Mouse (Mus musculus) brain, embryonic 14.5 days (tissue): Measurements from ENCODE around the gene Ubap1. TPM values are rescaled to one million over a fixed set of nuclear protein-coding genes. Genes with fewer than 3 reads are reported as not detected.

Experiments used
- DNase-seq: peaks from one replicate; pipeline ENCODE4 v3.0.0-alpha.2; 2011; ENCODE audit warnings: low read depth
- CTCF ChIP-seq: fragments of 200-500 bp; IDR thresholded peaks from 2 replicates; pipeline ENCODE4 v1.5.1; 2012; ENCODE audit warnings: inconsistent platforms, mild to moderate bottlenecking, moderate library complexity, borderline replicate concordance; ENCODE audit not compliant: insufficient read depth, insufficient read length; ENCODE audit errors: extremely low read depth
- POLR2A ChIP-seq: fragments of 200-500 bp; IDR thresholded peaks from 2 replicates; pipeline ENCODE4 v1.6.1; 2012; ENCODE audit warnings: mild to moderate bottlenecking, inconsistent platforms, borderline replicate concordance; ENCODE audit not compliant: poor library complexity, insufficient read depth, insufficient read length, severe bottlenecking; ENCODE audit errors: extremely low read depth
- polyA plus RNA-seq: library from polyadenylated mRNA; depleted of rRNA; stranded (reverse); fragments of >200 nt; gene quantifications from 2 replicates; pipeline ENCODE4 v1.2.3, GENCODE M21; 2012

Gene Ubap1
- polyA plus RNA-seq, 1 experiment = 59.5 TPM

- TF ChIP-seq POLR2A (no peak), CTCF (no peak)
- DNase-seq = no peak
These were observed 17.7 kb upstream of the Ubap1 start for GRCm38 (mm10) chr4:41331085-41331484.

GRCm38 (mm10) chr4:41331698-41332421 is 16.9 kb upstream of the Ubap1 start:
- TF ChIP-seq CTCF = no peak
- TF ChIP-seq POLR2A = no peak
- DNase-seq = no peak

GRCm38 (mm10) chr4:41336546-41336945 is 12.2 kb upstream of the Ubap1 start:
- TF ChIP-seq CTCF (no peak), POLR2A (no peak)

GRCm38 (mm10) chr4:41340912-41341550 is 7.8 kb upstream of the Ubap1 start:
- TF ChIP-seq POLR2A (no peak), CTCF (no peak)
- no peak for DNase-seq

More at GRCm38 (mm10) chr4:41336546-41336945, 12.2 kb upstream of the Ubap1 start:
- no peak for DNase-seq

- DNase-seq = no peak
- TF ChIP-seq CTCF = no peak
- no peak for TF ChIP-seq POLR2A
These were observed 2.8 kb upstream of the Ubap1 start for GRCm38 (mm10) chr4:41346011-41346410.

- TF ChIP-seq CTCF (no peak), POLR2A (no peak)
These were observed 957 bp upstream of the Ubap1 start for GRCm38 (mm10) chr4:41347839-41348238.

GRCm38 (mm10) chr4:41349199-41349591 is 399 bp downstream of the Ubap1 start:
- no peak for TF ChIP-seq CTCF
- no peak for TF ChIP-seq POLR2A
- no peak for DNase-seq

More at GRCm38 (mm10) chr4:41347839-41348238, 957 bp upstream of the Ubap1 start:
- no peak for DNase-seq

- DNase-seq = no peak
These were observed 4.0 kb downstream of the Ubap1 start for GRCm38 (mm10) chr4:41352758-41353157.

GRCm38 (mm10) chr4:41353265-41353664 is 4.5 kb downstream of the Ubap1 start:
- TF ChIP-seq POLR2A (no peak), CTCF (no peak)
- no peak for DNase-seq

More at GRCm38 (mm10) chr4:41352758-41353157, 4.0 kb downstream of the Ubap1 start:
- TF ChIP-seq CTCF (no peak), POLR2A (no peak)

- TF ChIP-seq CTCF = no peak
- TF ChIP-seq POLR2A = no peak
- DNase-seq = peak; percentile 64
These were observed 8.4 kb downstream of the Ubap1 start for GRCm38 (mm10) chr4:41357154-41357553.

GRCm38 (mm10) chr4:41358669-41359068 is 9.9 kb downstream of the Ubap1 start:
- DNase-seq = no peak
- TF ChIP-seq CTCF (no peak), POLR2A (no peak)
